Mouse (Mus musculus): ENCODE results near the gene Xndc1. TPM values are rescaled to one million over a fixed set of nuclear protein-coding genes. Genes with fewer than 3 reads are reported as not detected.

The Xndc1 gene
- polyA plus RNA-seq, 1 experiment, result 33.8 TPM

DNA sequence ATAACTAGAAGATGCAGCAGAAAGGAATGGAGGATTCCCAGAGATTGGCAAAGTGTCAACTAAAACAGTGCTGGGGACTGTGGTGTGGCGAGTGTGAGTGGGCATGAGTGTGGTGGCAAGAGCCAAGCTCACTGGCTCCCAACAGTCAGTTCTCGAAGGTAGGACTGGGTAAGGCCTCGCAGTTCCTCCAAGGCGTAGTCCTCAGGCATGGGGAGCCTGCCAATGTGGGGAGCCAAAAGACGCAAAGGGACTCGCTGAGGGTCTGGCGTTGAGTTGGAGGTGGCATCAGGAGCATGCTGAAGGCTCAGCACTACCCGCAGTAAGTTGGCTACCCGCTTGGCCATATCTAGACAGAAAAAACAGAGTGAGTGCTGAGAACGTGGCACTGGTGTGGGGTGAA is 55.0 kb downstream of the Xndc1 start:
- WGBS, result 91% methylated on average over 10 of the region's 10 CpGs
- Histone ChIP-seq H3K4me3 (replicated peaks; ENCODE audit: control insufficient read depth, low read depth, low read length) (no peak overlapping the region), H3K4me1 (ENCODE audit: control insufficient read depth, insufficient read depth, low read length) (no peaks in the 10 kb centered on the region), H3K27ac (ENCODE audit: control insufficient read depth, insufficient read depth, low read depth, low read length, poor library complexity) (no peak overlapping the region)
- TF ChIP-seq CTCF (IDR thresholded peaks at IDR 0.05; ENCODE audit: control insufficient read depth, insufficient read depth, low read length), result no peak
- no peak for TF ChIP-seq POLR2A (IDR thresholded peaks at IDR 0.05; ENCODE audit: borderline replicate concordance, control insufficient read depth, low read depth, low read length)

DNA sequence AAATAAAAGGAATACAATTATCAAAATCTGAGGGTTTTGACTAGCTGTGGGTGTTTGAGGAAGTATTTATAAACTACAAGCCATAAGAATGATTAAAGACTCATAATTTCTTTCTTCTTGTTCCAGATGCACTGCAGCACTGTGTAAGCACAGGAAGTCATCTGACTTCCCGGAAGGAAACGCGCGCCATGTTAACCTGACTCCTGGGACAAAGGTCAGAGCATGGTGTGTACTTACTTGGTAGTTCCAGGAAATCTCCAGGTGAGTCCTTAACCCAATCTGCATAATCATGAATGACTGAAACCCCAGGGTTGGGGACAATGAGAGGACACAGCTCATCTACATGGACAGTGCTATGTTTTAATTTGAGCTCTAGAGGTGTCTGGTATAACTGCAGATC is 67.1 kb downstream of the Xndc1 start:
- 85% methylated on average over 4 of the region's 4 CpGs for WGBS
- Histone ChIP-seq H3K4me3 (replicated peaks; ENCODE audit: control insufficient read depth, low read depth, low read length) (no peak overlapping the region), H3K4me1 (ENCODE audit: control insufficient read depth, insufficient read depth, low read length) (no peaks in the 10 kb centered on the region), H3K27ac (ENCODE audit: control insufficient read depth, insufficient read depth, low read depth, low read length, poor library complexity) (no peak overlapping the region)
- TF ChIP-seq POLR2A (IDR thresholded peaks at IDR 0.05; ENCODE audit: borderline replicate concordance, control insufficient read depth, low read depth, low read length) (no peak), CTCF (IDR thresholded peaks at IDR 0.05; ENCODE audit: control insufficient read depth, insufficient read depth, low read length) (no peak)

Other genes with a start within 250 kb of the Xndc1 start
- not detected in 2 replicates for gene Phox2a, start 247.2 kb upstream of the Xndc1 start, polyA plus RNA-seq (2011; ENCODE audit: insufficient read depth, insufficient read length, low replicate concordance, missing spikeins)
- gene Inppl1, start 227.3 kb upstream of the Xndc1 start, polyA plus RNA-seq (2011; ENCODE audit: insufficient read depth, insufficient read length, low replicate concordance, missing spikeins), result 9.4 and 22.7 TPM in 2 replicates
- gene Folr2, start 208.3 kb upstream of the Xndc1 start, polyA plus RNA-seq (2011; ENCODE audit: insufficient read depth, insufficient read length, low replicate concordance, missing spikeins), result 0.92 and 3.3 TPM in 2 replicates
- gene Anapc15, start 201.8 kb upstream of the Xndc1 start, polyA plus RNA-seq (2011; ENCODE audit: insufficient read depth, insufficient read length, low replicate concordance, missing spikeins), result 79.0 and 97.5 TPM in 2 replicates
- gene Folr1, start 194.7 kb upstream of the Xndc1 start, polyA plus RNA-seq (2011; ENCODE audit: insufficient read depth, insufficient read length, low replicate concordance, missing spikeins), result 6.8 TPM in 1 of 2 replicates, not detected in the other
- gene Lamtor1, start 159.6 kb upstream of the Xndc1 start, polyA plus RNA-seq (2011; ENCODE audit: insufficient read depth, insufficient read length, low replicate concordance, missing spikeins), result 53.6 and 78.1 TPM in 2 replicates
- not detected in 2 replicates for gene Tomt, start 159.2 kb upstream of the Xndc1 start, polyA plus RNA-seq (2011; ENCODE audit: insufficient read depth, insufficient read length, low replicate concordance, missing spikeins)
- not detected in 2 replicates for gene Lrrc51, start 131.6 kb upstream of the Xndc1 start, polyA plus RNA-seq (2011; ENCODE audit: insufficient read depth, insufficient read length, low replicate concordance, missing spikeins)
- gene Numa1, start 131.4 kb upstream of the Xndc1 start, polyA plus RNA-seq (2011; ENCODE audit: insufficient read depth, insufficient read length, low replicate concordance, missing spikeins), result 82.2 and 130 TPM in 2 replicates
- gene Il18bp, start 46.8 kb upstream of the Xndc1 start, polyA plus RNA-seq (2011; ENCODE audit: insufficient read depth, insufficient read length, low replicate concordance, missing spikeins), result 12.9 and 17.6 TPM in 2 replicates
- gene Rnf121, start within 50 bp of the Xndc1 start, polyA plus RNA-seq (2011; ENCODE audit: insufficient read depth, insufficient read length, low replicate concordance, missing spikeins), result 10.0 and 12.9 TPM in 2 replicates
- 1.0 and 3.2 TPM in 2 replicates for gene Xntrpc, start 202 bp downstream of the Xndc1 start, polyA plus RNA-seq (2011; ENCODE audit: insufficient read depth, insufficient read length, low replicate concordance, missing spikeins)
- not detected in 2 replicates for gene Trpc2, start 17.6 kb downstream of the Xndc1 start, polyA plus RNA-seq (2011; ENCODE audit: insufficient read depth, insufficient read length, low replicate concordance, missing spikeins)
- gene Art1, start 36.2 kb downstream of the Xndc1 start, polyA plus RNA-seq (2011; ENCODE audit: insufficient read depth, insufficient read length, low replicate concordance, missing spikeins), result not detected in 2 replicates
- gene Art5, start 44.0 kb downstream of the Xndc1 start, polyA plus RNA-seq (2011; ENCODE audit: insufficient read depth, insufficient read length, low replicate concordance, missing spikeins), result 3.6 TPM in 1 of 2 replicates, not detected in the other
- not detected in 2 replicates for gene Chrna10, start 51.3 kb downstream of the Xndc1 start, polyA plus RNA-seq (2011; ENCODE audit: insufficient read depth, insufficient read length, low replicate concordance, missing spikeins)
- gene Nup98, start 144.7 kb downstream of the Xndc1 start, polyA plus RNA-seq (2011; ENCODE audit: insufficient read depth, insufficient read length, low replicate concordance, missing spikeins), result 10.4 and 18.9 TPM in 2 replicates
- 6.9 and 24.4 TPM in 2 replicates for gene Pgap2, start 144.7 kb downstream of the Xndc1 start, polyA plus RNA-seq (2011; ENCODE audit: insufficient read depth, insufficient read length, low replicate concordance, missing spikeins)
- 89.0 and 95.2 TPM in 2 replicates for gene Rhog, start 190.5 kb downstream of the Xndc1 start, polyA plus RNA-seq (2011; ENCODE audit: insufficient read depth, insufficient read length, low replicate concordance, missing spikeins)
- 12.8 and 24.8 TPM in 2 replicates for gene Stim1, start 202.3 kb downstream of the Xndc1 start, polyA plus RNA-seq (2011; ENCODE audit: insufficient read depth, insufficient read length, low replicate concordance, missing spikeins)

Data from bone marrow, adult 2 months (tissue).